Mouse (Mus musculus) CH12.LX (cell line): Measurements from ENCODE around the gene Ndp.

Source experiments
- CHD1 ChIP-seq: IDR thresholded peaks from 2 replicates; pipeline ENCODE4 v1.6.1; 2012; ENCODE audit warnings: low read depth, low read length, improper control_type of control experiment, inconsistent platforms
- CHD2 ChIP-seq: IDR thresholded peaks from 2 replicates; pipeline ENCODE4 v1.6.1; 2011; ENCODE audit warnings: low read length, improper control_type of control experiment
- CTCF ChIP-seq, 2 experiments: IDR thresholded peaks in 1 of 2; conservative IDR thresholded peaks in 1 of 2; 2 replicates each; pipeline ENCODE4 v1.5.1; 2011 to 2012; ENCODE audit warnings: low read depth in 2 of 2, low read length in 2 of 2, improper control_type of control experiment in 1 of 2, inconsistent platforms in 1 of 2, mild to moderate bottlenecking in 1 of 2, moderate library complexity in 1 of 2
- E2F4 ChIP-seq: IDR thresholded peaks from 2 replicates; pipeline ENCODE4 v1.6.1; 2011; ENCODE audit warnings: low read depth, low read length, improper control_type of control experiment; ENCODE audit not compliant: insufficient replicate concordance
- EP300 ChIP-seq: IDR thresholded peaks from 2 replicates; pipeline ENCODE4 v1.6.1; 2011; ENCODE audit warnings: low read length, improper control_type of control experiment
- HCFC1 ChIP-seq: IDR thresholded peaks from 2 replicates; pipeline ENCODE4 v1.6.1; 2012; ENCODE audit warnings: low read depth, mild to moderate bottlenecking, inconsistent platforms, low read length, improper control_type of control experiment
- JUND ChIP-seq: conservative IDR thresholded peaks from 2 replicates; pipeline ENCODE4 v1.6.1; 2011; ENCODE audit warnings: low read depth, low read length, improper control_type of control experiment
- MAX ChIP-seq: IDR thresholded peaks from 2 replicates; pipeline ENCODE4 v1.6.1; 2011; ENCODE audit warnings: low read length, improper control_type of control experiment
- MAZ ChIP-seq: IDR thresholded peaks from 2 replicates; pipeline ENCODE4 v1.6.1; 2012; ENCODE audit warnings: low read depth, mild to moderate bottlenecking, inconsistent platforms, low read length, improper control_type of control experiment, moderate library complexity
- POLR2A ChIP-seq: IDR thresholded peaks from 2 replicates; pipeline ENCODE4 v1.6.1; 2011; ENCODE audit warnings: low read depth, mild to moderate bottlenecking, improper control_type of control experiment, low read length
- SIN3A ChIP-seq: IDR thresholded peaks from 2 replicates; pipeline ENCODE4 v1.6.1; 2012; ENCODE audit warnings: low read length, improper control_type of control experiment, inconsistent platforms
- TBP ChIP-seq: conservative IDR thresholded peaks from 2 replicates; pipeline ENCODE4 v1.6.1; 2011; ENCODE audit warnings: low read depth, low read length, improper control_type of control experiment
- USF1 ChIP-seq: IDR thresholded peaks from 2 replicates; pipeline ENCODE4 v1.6.1; 2014; ENCODE audit warnings: low read depth, mild to moderate bottlenecking, inconsistent platforms, low read length, improper control_type of control experiment
- USF2 ChIP-seq: conservative IDR thresholded peaks from 2 replicates; pipeline ENCODE4 v1.6.1; 2011; ENCODE audit warnings: low read depth, low read length, improper control_type of control experiment

DNA sequence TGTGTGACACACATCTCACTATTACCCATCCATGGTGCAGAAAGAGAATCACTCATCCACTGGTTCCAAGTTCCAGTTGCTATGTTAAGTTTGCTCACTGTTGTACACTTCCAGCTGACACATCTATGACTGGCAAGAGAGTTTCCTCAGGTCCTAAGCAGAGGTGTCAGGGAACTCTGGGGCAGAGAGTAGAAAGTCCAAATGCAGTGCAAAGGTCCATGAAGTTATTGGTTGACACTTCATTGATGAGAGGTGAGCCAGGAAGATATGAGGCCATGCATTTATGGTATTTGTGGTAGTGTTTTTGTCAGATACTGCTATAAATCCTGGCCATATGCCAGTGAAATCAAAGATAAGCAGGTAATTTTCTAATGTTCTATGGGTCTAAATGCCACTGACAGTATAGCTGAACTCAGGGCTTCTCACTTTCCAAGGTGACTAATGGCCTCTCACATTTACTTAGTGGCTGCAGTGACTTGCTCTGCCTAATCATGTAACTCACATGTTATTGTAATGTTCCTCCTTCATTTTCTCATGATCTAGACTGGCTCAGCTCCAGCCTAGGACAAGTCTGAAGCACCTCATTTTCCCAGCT is 75.0 kb downstream of the Ndp start:
- TF ChIP-seq SIN3A (no peak), POLR2A (no peak), JUND (no peak), CHD2 (no peak), MAZ (no peak), TBP (no peak), CHD1 (no peak), CTCF (conservative IDR thresholded peaks at IDR 0.05 in 1 of 2, IDR thresholded peaks at IDR 0.05 in 1 of 2; ENCODE audit: low read depth in 2 of 2, low read length in 2 of 2) (no peak), HCFC1 (no peak), MAX (no peak), E2F4 (no peak), EP300 (no peak), USF1 (no peak), USF2 (no peak)
